Mouse (Mus musculus) hindbrain, embryonic 10.5 days (tissue): Measurements from ENCODE around the gene Gm9780. TPM values are rescaled to one million over a fixed set of nuclear protein-coding genes. Genes with fewer than 3 reads are reported as not detected.
"Not testable (repeated sequence)": the region's sequence is repeated elsewhere in the genome, so short reads cannot be mapped to it uniquely, and the experiment has no call there.

Experiments
- DNase-seq: peaks from one replicate; pipeline ENCODE4 v3.0.0-alpha.2; 2017; ENCODE audit warnings: low spot score
- H3K27ac ChIP-seq: fragments of 300-500 bp; sonication (generic); 2 replicates; pipeline ENCODE4 v1.5.1; 2016; ENCODE audit warnings: mild to moderate bottlenecking, moderate library complexity
- H3K27me3 ChIP-seq: fragments of 300-500 bp; sonication (generic); 2 replicates; pipeline ENCODE4 v1.6.1; 2016; ENCODE audit warnings: mild to moderate bottlenecking; ENCODE audit not compliant: poor library complexity, insufficient read depth, severe bottlenecking
- H3K36me3 ChIP-seq: fragments of 300-500 bp; sonication (generic); 2 replicates; pipeline ENCODE4 v1.6.1; 2016; ENCODE audit warnings: mild to moderate bottlenecking, moderate library complexity
- H3K4me1 ChIP-seq: fragments of 300-500 bp; sonication (generic); replicated peaks from 2 replicates; pipeline ENCODE4 v1.6.1; 2016; ENCODE audit warnings: mild to moderate bottlenecking
- H3K4me3 ChIP-seq: fragments of 300-500 bp; sonication (generic); 2 replicates; pipeline ENCODE4 v1.5.1; 2016; ENCODE audit warnings: mild to moderate bottlenecking, moderate library complexity
- H3K9me3 ChIP-seq: fragments of 300-500 bp; sonication (generic); 2 replicates; pipeline ENCODE4 v1.6.1; 2016; ENCODE audit warnings: mild to moderate bottlenecking, moderate library complexity
- WGBS: fragments of 180-500 bp; shearing (Covaris S2); methylation state at CpG from one replicate; pipeline ENCODE4 v1.1.7; 2016; 5-methylcytosine and 5-hydroxymethylcytosine counted together
- polyA plus RNA-seq: library from polyadenylated mRNA; unstranded; fragments of >200 nt; fragmentation: Nextera tagmentation; extraction: Ambion mirVana; gene quantifications from 2 replicates; pipeline ENCODE4 v1.2.1, GENCODE M21; 2016

The Gm9780 gene
- 0.93 TPM in 1 of 2 replicates, not detected in the other for polyA plus RNA-seq

GRCm38 (mm10) chr14:26042611-26043010, at the start of gene Gm9780:
Gm9780 (minus strand) TSS chr14:26042711.
- WGBS, result no CpG with 5 or more reads among the region's 26 CpGs
- H3K27me3 ChIP-seq, H3K27ac ChIP-seq, H3K9me3 ChIP-seq, H3K4me1 ChIP-seq, H3K4me3 ChIP-seq, DNase-seq, H3K36me3 ChIP-seq: not testable (repeated sequence)

GRCm38 (mm10) chr14:26081997-26082396, 39.5 kb upstream of the Gm9780 start, which contains the start of gene Cphx3:
Cphx3 (plus strand) TSS chr14:26082297.
- WGBS, result no CpG with 5 or more reads among the region's 1 CpGs
- not testable (repeated sequence) for H3K27ac ChIP-seq, DNase-seq, H3K36me3 ChIP-seq, H3K4me3 ChIP-seq, H3K4me1 ChIP-seq, H3K9me3 ChIP-seq, H3K27me3 ChIP-seq

- no CpG with 5 or more reads among the region's 6 CpGs for WGBS
- not testable (repeated sequence) for H3K4me1 ChIP-seq, H3K27me3 ChIP-seq, H3K9me3 ChIP-seq, DNase-seq, H3K4me3 ChIP-seq, H3K36me3 ChIP-seq, H3K27ac ChIP-seq
Measured at GRCm38 (mm10) chr14:26081216-26081615, 38.7 kb upstream of the Gm9780 start, which contains the start of gene Cphx2. Cphx2 (plus strand) TSS chr14:26081516.

- WGBS, result no CpG with 5 or more reads among the region's 5 CpGs
- not testable (repeated sequence) for H3K27ac ChIP-seq, H3K36me3 ChIP-seq, H3K27me3 ChIP-seq, DNase-seq, H3K9me3 ChIP-seq, H3K4me3 ChIP-seq, H3K4me1 ChIP-seq
Measured at GRCm38 (mm10) chr14:26076620-26077390, 34.3 kb upstream of the Gm9780 start.

GRCm38 (mm10) chr14:26067325-26067633, 24.8 kb upstream of the Gm9780 start, which contains the start of gene Tmem254c:
Tmem254c (minus strand) TSS chr14:26067355.
- not testable (repeated sequence) for H3K4me1 ChIP-seq, H3K27me3 ChIP-seq, H3K4me3 ChIP-seq, H3K36me3 ChIP-seq, H3K27ac ChIP-seq, DNase-seq, H3K9me3 ChIP-seq
- no CpG with 5 or more reads among the region's 10 CpGs for WGBS

GRCm38 (mm10) chr14:26066574-26067324, 24.2 kb upstream of the Gm9780 start:
- not testable (repeated sequence) for H3K36me3 ChIP-seq, H3K9me3 ChIP-seq, H3K4me1 ChIP-seq, H3K27me3 ChIP-seq, DNase-seq, H3K27ac ChIP-seq, H3K4me3 ChIP-seq
- no CpG with 5 or more reads among the region's 44 CpGs for whole genome bisulfite sequencing

- WGBS, result no CpG with 5 or more reads among the region's 6 CpGs
- not testable (repeated sequence) for H3K4me1 ChIP-seq, DNase-seq, H3K27ac ChIP-seq, H3K9me3 ChIP-seq, H3K36me3 ChIP-seq, H3K4me3 ChIP-seq, H3K27me3 ChIP-seq
Measured at GRCm38 (mm10) chr14:26059362-26059761, 16.9 kb upstream of the Gm9780 start.

- not testable (repeated sequence) for H3K4me1 ChIP-seq, H3K4me3 ChIP-seq
- no CpG with 5 or more reads among the region's 3 CpGs for WGBS
Measured at GRCm38 (mm10) chr14:26058184-26058583, 15.7 kb upstream of the Gm9780 start.

GRCm38 (mm10) chr14:26048767-26049166, 6.3 kb upstream of the Gm9780 start:
- H3K9me3 ChIP-seq, H3K27me3 ChIP-seq, H3K4me1 ChIP-seq, DNase-seq, H3K4me3 ChIP-seq, H3K27ac ChIP-seq, H3K36me3 ChIP-seq: not testable (repeated sequence)
- WGBS, result no CpG with 5 or more reads among the region's 9 CpGs

More at GRCm38 (mm10) chr14:26058184-26058583, 15.7 kb upstream of the Gm9780 start:
- not testable (repeated sequence) for H3K27ac ChIP-seq, H3K27me3 ChIP-seq, H3K9me3 ChIP-seq, H3K36me3 ChIP-seq, DNase-seq

- no CpG with 5 or more reads among the region's 8 CpGs for WGBS
- H3K36me3 ChIP-seq, H3K4me3 ChIP-seq, H3K27me3 ChIP-seq, H3K27ac ChIP-seq, H3K4me1 ChIP-seq, DNase-seq, H3K9me3 ChIP-seq: not testable (repeated sequence)
Measured at GRCm38 (mm10) chr14:26047026-26047425, 4.5 kb upstream of the Gm9780 start.

- H3K27ac ChIP-seq, H3K27me3 ChIP-seq, H3K9me3 ChIP-seq, DNase-seq, H3K36me3 ChIP-seq, H3K4me1 ChIP-seq, H3K4me3 ChIP-seq: not testable (repeated sequence)
- WGBS, result no CpG with 5 or more reads among the region's 5 CpGs
Measured at GRCm38 (mm10) chr14:26045007-26045406, 2.5 kb upstream of the Gm9780 start.

GRCm38 (mm10) chr14:26035439-26035838, 7.1 kb downstream of the Gm9780 start:
- not testable (repeated sequence) for H3K27me3 ChIP-seq, DNase-seq, H3K36me3 ChIP-seq, H3K4me1 ChIP-seq, H3K27ac ChIP-seq, H3K9me3 ChIP-seq, H3K4me3 ChIP-seq
- WGBS, result no CpG with 5 or more reads among the region's 6 CpGs

- WGBS, result no CpG with 5 or more reads among the region's 3 CpGs
- H3K4me3 ChIP-seq, H3K27me3 ChIP-seq, H3K9me3 ChIP-seq, H3K36me3 ChIP-seq, H3K27ac ChIP-seq, H3K4me1 ChIP-seq, DNase-seq: not testable (repeated sequence)
Measured at GRCm38 (mm10) chr14:26034364-26034763, 8.1 kb downstream of the Gm9780 start.
